Mouse (Mus musculus) T-helper 17 cell (primary cell): ENCODE measurements around the gene Dvl3.

Experiments used
- in situ Hi-C, 2 experiments: fragments of 300-600 bp; cut with MboI, MseI; formaldehyde crosslinking; loops; 1 replicate in 1 of 2; 2 replicates in 1 of 2; pipeline ENCODE4 v1.15.1; 2025; ENCODE audit warnings: high pct_unique_total_duplicates in 2 of 2

Gene Dvl3

GRCm38 (mm10) chr16:20539649-20540048, 22.9 kb downstream of the Dvl3 start:
- in situ Hi-C loops, result loop anchor here (10.0 kb wide), 2 partner anchors 135 to 575 kb away; no protein-coding TSS in a partner anchor

- in situ Hi-C loops, result loop anchor here (10.0 kb wide), 2 partner anchors 134 to 576 kb away; no protein-coding TSS in a partner anchor
Observed at GRCm38 (mm10) chr16:20540438-20540837, 23.7 kb downstream of the Dvl3 start.

- in situ Hi-C loops, result loop anchor here (5.0 to 10.0 kb wide), 4 partner anchors 38 to 581 kb away; no protein-coding TSS in a partner anchor
Observed at GRCm38 (mm10) chr16:20545696-20546095, 28.9 kb downstream of the Dvl3 start.

GRCm38 (mm10) chr16:20547423-20547822, 30.6 kb downstream of the Dvl3 start:
- in situ Hi-C loops, result loop anchor here (5.0 to 10.0 kb wide), 4 partner anchors 40 to 583 kb away; no protein-coding TSS in a partner anchor

GRCm38 (mm10) chr16:20548096-20548948, 31.5 kb downstream of the Dvl3 start, which contains the start of gene Abcf3:
Gene Abcf3, plus strand, starts transcription at chr16:20548577.
- in situ Hi-C loops, result loop anchor here (5.0 to 10.0 kb wide), 4 partner anchors 41 to 584 kb away; no protein-coding TSS in a partner anchor

GRCm38 (mm10) chr16:20549161-20549560, 32.4 kb downstream of the Dvl3 start:
- in situ Hi-C loops, result loop anchor here (5.0 to 10.0 kb wide), 4 partner anchors 42 to 584 kb away; no protein-coding TSS in a partner anchor

GRCm38 (mm10) chr16:20551691-20552090, 34.9 kb downstream of the Dvl3 start:
- in situ Hi-C loops, result no loop called here

GRCm38 (mm10) chr16:20552594-20552993, 35.8 kb downstream of the Dvl3 start:
- in situ Hi-C loops, result no loop called here

GRCm38 (mm10) chr16:20555000-20555399, 38.2 kb downstream of the Dvl3 start:
- in situ Hi-C loops, result no loop called here

- in situ Hi-C loops, result no loop called here
Observed at GRCm38 (mm10) chr16:20557381-20557780, 40.6 kb downstream of the Dvl3 start.

GRCm38 (mm10) chr16:20565075-20565474, 48.3 kb downstream of the Dvl3 start:
- in situ Hi-C loops, result loop anchor here in 1 of 2 experiments (10.0 kb wide), 1 partner anchor 500 kb away; no protein-coding TSS in a partner anchor
